Mouse (Mus musculus) monocyte, adult 2 months (primary cell): ENCODE data around the gene Rnf151.
A peak's percentile ranks its signal among the peaks of the same experiment; 100 is the strongest.
"Not testable (repeated sequence)": the region's sequence is repeated elsewhere in the genome, so short reads cannot be mapped to it uniquely, and the experiment has no call there.

Experiments used
- DNase-seq, 2 experiments: peaks; one replicate each; pipeline ENCODE4 v3.0.0; 2022; ENCODE audit warnings: low spot score in 2 of 2, low read depth in 1 of 2

Rnf151 gene

DNA sequence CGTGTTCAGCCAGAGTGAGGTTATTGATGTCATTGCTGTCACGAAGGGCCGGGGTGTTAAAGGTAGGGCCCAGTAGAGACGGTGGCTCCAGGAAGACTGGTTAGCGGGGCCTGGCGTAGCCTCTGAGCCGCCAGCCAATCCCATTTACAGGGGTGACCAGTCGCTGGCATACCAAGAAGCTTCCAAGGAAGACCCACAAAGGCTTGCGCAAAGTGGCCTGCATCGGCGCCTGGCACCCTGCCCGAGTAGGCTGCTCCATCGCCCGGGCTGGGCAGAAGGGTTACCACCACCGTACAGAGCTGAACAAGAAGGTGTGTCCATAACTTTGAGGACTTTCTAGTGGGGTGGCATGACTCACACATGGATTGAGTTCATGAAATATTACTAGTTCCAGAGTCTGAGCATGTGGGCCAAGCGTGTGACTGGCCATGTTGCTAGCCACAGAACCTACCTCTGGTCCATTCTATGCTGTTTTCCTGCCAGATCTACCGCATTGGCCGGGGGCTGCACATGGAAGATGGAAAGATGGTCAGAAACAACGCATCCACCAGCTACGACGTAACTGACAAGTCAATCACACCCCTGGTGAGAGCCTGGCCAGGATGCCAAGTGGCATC, 15.7 kb upstream of the Rnf151 start:
- no peak for DNase-seq

- DNase-seq, result no peak
These were observed 14.5 kb upstream of the Rnf151 start for GRCm38 (mm10) chr17:24732233-24732935.

GRCm38 (mm10) chr17:24730787-24731186, 12.9 kb upstream of the Rnf151 start:
- no peak for DNase-seq

GRCm38 (mm10) chr17:24729067-24729466, 11.2 kb upstream of the Rnf151 start:
- DNase-seq, result no peak

GRCm38 (mm10) chr17:24728184-24728583, 10.3 kb upstream of the Rnf151 start:
- no peak for DNase-seq

GRCm38 (mm10) chr17:24727618-24728017, 9.8 kb upstream of the Rnf151 start, which contains the start of gene Rpl3l:
Rpl3l (plus strand) TSS chr17:24727820.
- no peak for DNase-seq

- no peak for DNase-seq
These were observed 8.0 kb upstream of the Rnf151 start for GRCm38 (mm10) chr17:24725637-24726390.

DNA sequence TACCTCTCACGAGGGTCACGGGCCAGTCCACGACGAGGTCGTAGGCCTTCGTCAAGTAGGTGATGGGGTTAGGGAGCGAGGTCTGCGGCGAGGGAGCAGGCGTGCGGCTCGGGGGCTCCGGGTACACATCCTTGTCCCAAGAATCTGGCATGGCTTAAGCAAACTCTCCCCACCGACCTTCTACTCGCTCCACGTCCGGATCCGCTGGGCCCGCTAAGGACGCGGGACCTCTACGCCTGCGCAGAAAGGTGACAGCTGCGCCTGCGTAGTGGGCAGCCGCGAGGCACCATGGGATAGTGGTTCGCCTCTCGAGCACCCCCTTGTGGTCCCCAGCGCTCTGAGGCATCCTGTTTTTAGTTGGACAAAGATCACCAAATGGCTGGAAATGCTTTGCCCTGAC, 6.3 kb upstream of the Rnf151 start, which contains the start of gene Ndufb10:
Gene Ndufb10, minus strand, starts transcription at position 295 of the 400 bp plus-strand sequence.
- DNase-seq, result peak; percentile 90 to 94

- no peak for DNase-seq
These were observed 6.0 kb upstream of the Rnf151 start for GRCm38 (mm10) chr17:24723881-24724180.

- DNase-seq, result no peak
These were observed 5.4 kb upstream of the Rnf151 start for GRCm38 (mm10) chr17:24723122-24723880.

DNA sequence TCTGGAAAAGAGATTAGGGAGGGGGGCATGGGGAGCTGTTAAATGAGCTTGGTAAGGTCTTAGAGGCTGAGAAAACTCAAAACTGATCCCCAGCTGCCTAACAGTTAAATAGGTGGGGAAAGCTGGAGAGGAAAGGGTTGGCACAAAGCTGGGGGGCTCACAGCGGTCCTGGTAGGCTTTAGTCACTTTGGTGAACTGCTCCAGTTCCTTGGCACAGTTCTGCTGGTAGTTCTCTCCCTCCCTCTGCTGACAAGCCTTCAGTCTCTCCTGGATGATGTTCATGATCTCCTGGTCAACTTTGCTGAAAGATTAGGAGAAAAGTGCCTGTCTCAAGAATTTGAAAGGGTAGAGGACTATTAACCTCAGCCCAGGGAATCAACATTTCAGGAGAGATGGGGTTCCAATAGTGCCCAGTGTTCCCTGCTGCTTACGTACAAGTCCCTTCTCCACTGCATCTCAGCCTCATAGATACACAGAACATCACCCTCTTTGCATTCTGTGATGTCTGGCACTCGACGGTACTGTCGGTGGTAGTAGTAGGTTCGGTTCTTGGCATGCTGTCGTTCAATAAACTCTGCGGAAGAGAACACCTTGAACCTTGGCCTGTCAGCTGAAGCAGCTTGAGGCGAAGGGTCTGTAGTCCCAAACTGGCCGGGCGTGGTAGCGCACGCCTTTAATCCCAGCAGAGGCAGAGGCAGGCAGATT, 4.5 kb upstream of the Rnf151 start:
- no peak for DNase-seq

DNA sequence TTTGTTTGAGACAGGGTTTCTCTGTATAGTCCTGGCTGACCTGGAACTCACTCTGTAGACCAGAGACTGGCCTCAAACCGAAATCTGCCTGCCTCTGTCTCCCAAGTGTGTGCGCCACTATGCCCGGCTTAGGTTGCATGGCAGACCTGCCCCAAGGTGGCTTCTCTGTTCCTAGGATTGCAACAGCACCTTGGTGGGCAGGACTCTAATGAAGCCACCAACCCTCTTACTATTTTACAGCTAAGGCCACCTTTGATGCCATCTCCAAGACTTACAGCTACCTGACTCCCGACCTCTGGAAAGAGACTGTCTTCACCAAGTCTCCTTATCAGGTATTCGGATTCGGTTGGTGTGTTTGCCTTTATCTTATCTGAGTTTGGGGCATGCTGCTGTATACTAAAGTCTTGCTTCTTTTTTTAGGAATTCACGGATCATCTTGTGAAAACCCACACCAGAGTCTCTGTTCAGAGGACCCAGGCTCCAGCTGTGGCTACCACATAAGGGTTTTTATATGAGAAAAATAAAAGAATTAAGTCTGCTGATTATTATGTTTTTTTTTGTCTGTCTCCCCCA, 3.6 kb upstream of the Rnf151 start:
- DNase-seq, result not testable (repeated sequence)

- DNase-seq, result not testable (repeated sequence)
These were observed 2.8 kb upstream of the Rnf151 start for GRCm38 (mm10) chr17:24720616-24721015.

- DNase-seq, result peak; percentile 95 to 96
These were observed 1.8 kb upstream of the Rnf151 start for GRCm38 (mm10) chr17:24719494-24720222.

DNA sequence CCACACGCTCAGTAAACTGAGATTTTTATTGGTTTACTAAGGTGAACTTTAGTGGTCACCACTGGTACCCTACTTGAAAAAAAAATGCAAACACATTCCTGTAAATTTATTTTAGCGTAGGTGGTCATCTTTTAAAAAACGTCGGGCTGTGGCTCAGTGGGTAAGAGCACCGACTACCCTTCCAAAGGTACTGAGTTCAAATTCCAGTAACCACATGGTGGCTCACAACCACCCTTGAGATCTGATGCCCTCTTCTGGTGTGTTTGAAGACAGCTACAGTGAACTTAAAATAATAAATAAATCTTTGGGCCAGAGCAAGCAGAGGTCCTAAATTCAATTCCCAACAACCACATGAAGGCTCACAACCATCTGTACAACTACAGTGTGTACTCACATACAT, 1.1 kb upstream of the Rnf151 start:
- DNase-seq, result not testable (repeated sequence)

GRCm38 (mm10) chr17:24716166-24716682, 1.6 kb downstream of the Rnf151 start:
- DNase-seq, result no peak

- no peak for DNase-seq
These were observed 2.3 kb downstream of the Rnf151 start for GRCm38 (mm10) chr17:24715556-24715955.

GRCm38 (mm10) chr17:24708646-24709045, 9.2 kb downstream of the Rnf151 start:
- no peak for DNase-seq

- DNase-seq, result no peak
These were observed 9.9 kb downstream of the Rnf151 start for GRCm38 (mm10) chr17:24707801-24708425.
